Mouse (Mus musculus) stomach, embryonic 14.5 days (tissue): ENCODE results near the gene Ago3. TPM values are rescaled to one million over a fixed set of nuclear protein-coding genes. Genes with fewer than 3 reads are reported as not detected.

Source experiments
- ATAC-seq: fragments of 200-750 bp; cut with Nextera tagmentation; 2 replicates; pipeline ENCODE4 v1.8.0; 2017; ENCODE audit warnings: low read depth, moderate TSS enrichment; ENCODE audit not compliant: insufficient number of reproducible peaks, insufficient read depth, low FRiP score
- H3K27ac ChIP-seq: fragments of 300-500 bp; sonication (generic); 2 replicates; pipeline ENCODE4 v1.5.1; 2014; ENCODE audit warnings: mild to moderate bottlenecking, low read length, moderate library complexity, mixed read lengths
- H3K27me3 ChIP-seq: fragments of 300-500 bp; sonication (generic); 2 replicates; pipeline ENCODE4 v1.6.1; 2014; ENCODE audit warnings: low read length, control low read depth, mixed read lengths; ENCODE audit not compliant: control insufficient read depth, insufficient read depth
- H3K36me3 ChIP-seq: fragments of 300-500 bp; sonication (generic); 2 replicates; pipeline ENCODE4 v1.6.1; 2014; ENCODE audit warnings: mild to moderate bottlenecking, control low read depth, low read length, moderate library complexity, mixed read lengths; ENCODE audit not compliant: control insufficient read depth, insufficient read depth
- H3K4me1 ChIP-seq: fragments of 300-500 bp; sonication (generic); 2 replicates; pipeline ENCODE4 v1.6.1; 2014; ENCODE audit warnings: low read length, control low read depth, mixed read lengths; ENCODE audit not compliant: control insufficient read depth, insufficient read depth
- H3K4me2 ChIP-seq: fragments of 300-500 bp; sonication (generic); replicated peaks from 2 replicates; pipeline ENCODE4 v1.6.1; 2014; ENCODE audit warnings: low read depth, low read length, control low read depth
- H3K4me3 ChIP-seq: fragments of 300-500 bp; sonication (generic); 2 replicates; pipeline ENCODE4 v1.5.1; 2014; ENCODE audit warnings: low read depth, low read length, control low read depth
- H3K9ac ChIP-seq: fragments of 300-500 bp; sonication (generic); replicated peaks from 2 replicates; pipeline ENCODE4 v1.6.1; 2014; ENCODE audit warnings: low read depth, mild to moderate bottlenecking, control low read depth, low read length, moderate library complexity, mixed read lengths
- H3K9me3 ChIP-seq: fragments of 300-500 bp; sonication (generic); 2 replicates; pipeline ENCODE4 v1.6.1; 2016; ENCODE audit warnings: low read depth, low read length, control low read depth; ENCODE audit not compliant: control insufficient read depth
- WGBS: fragments of 180-500 bp; shearing (Covaris S2); extraction: QIAGEN DNeasy Blood & Tissue Kit; methylation state at CpG from one replicate; pipeline ENCODE4 v1.1.7; 2014; 5-methylcytosine and 5-hydroxymethylcytosine counted together
- polyA plus RNA-seq: library from polyadenylated mRNA; unstranded; fragments of >200 nt; fragmentation: Nextera tagmentation; extraction: Ambion mirVana; gene quantifications from 2 replicates; pipeline ENCODE4 v1.2.1, GENCODE M21; 2014

Gene Ago3
- polyA plus RNA-seq, 1 experiment from 2014 or later: 18.7 TPM

GRCm38 (mm10) chr4:126464892-126465235 lies 35.5 kb upstream of the Ago3 start:
- 22% methylated on average over 2 of the region's 2 CpGs for WGBS
- no peak for ATAC-seq
- Histone ChIP-seq H3K27ac (no peak overlapping the region), H3K9ac (no peak overlapping the region), H3K4me1 (peaks cover 34% of the 10 kb centered on the region), H3K36me3 (no peaks in the 10 kb centered on the region; the same call in 1 of the 2 replicates), H3K9me3 (no peaks in the 10 kb centered on the region), H3K27me3 (no peaks in the 10 kb centered on the region), H3K4me3 (no peak overlapping the region), H3K4me2 (0 out of 2 replicates have a peak overlapping the region, but pooled peaks have one; percentile 3)

GRCm38 (mm10) chr4:126464189-126464891 lies 35.0 kb upstream of the Ago3 start:
- Histone ChIP-seq H3K4me2 (no peak overlapping the region), H3K4me1 (peaks cover 34% of the 10 kb centered on the region), H3K27me3 (no peaks in the 10 kb centered on the region), H3K4me3 (no peak overlapping the region), H3K36me3 (no peaks in the 10 kb centered on the region; the same call in 1 of the 2 replicates), H3K27ac (no peak overlapping the region), H3K9me3 (no peaks in the 10 kb centered on the region), H3K9ac (no peak overlapping the region)
- no peak for ATAC-seq
- 32% methylated on average over 4 of the region's 4 CpGs for WGBS

- 84% methylated on average over 7 of the region's 7 CpGs for WGBS
- H3K4me2 ChIP-seq: no peak overlapping the region
- H3K9ac ChIP-seq: no peak overlapping the region
- no peaks in the 10 kb centered on the region for H3K4me1 ChIP-seq
- ATAC-seq: no peak
- peaks cover 54% of the 10 kb centered on the region for H3K36me3 ChIP-seq
- H3K27ac ChIP-seq: no peak overlapping the region
- no peaks in the 10 kb centered on the region for H3K27me3 ChIP-seq
- H3K9me3 ChIP-seq: no peaks in the 10 kb centered on the region
- H3K4me3 ChIP-seq: no peak overlapping the region
Observed at GRCm38 (mm10) chr4:126455441-126455840, 26.1 kb upstream of the Ago3 start.

GRCm38 (mm10) chr4:126454547-126455254 lies 25.3 kb upstream of the Ago3 start:
- 84% methylated on average over 5 of the region's 5 CpGs for WGBS
- no peak overlapping the region for H3K27ac ChIP-seq
- peaks cover 54% of the 10 kb centered on the region for H3K36me3 ChIP-seq
- no peak overlapping the region for H3K4me2 ChIP-seq
- H3K27me3 ChIP-seq: no peaks in the 10 kb centered on the region
- no peak overlapping the region for H3K4me3 ChIP-seq
- H3K4me1 ChIP-seq: no peaks in the 10 kb centered on the region
- no peak for ATAC-seq
- H3K9ac ChIP-seq: no peak overlapping the region
- no peaks in the 10 kb centered on the region for H3K9me3 ChIP-seq

GRCm38 (mm10) chr4:126450268-126450667 lies 20.9 kb upstream of the Ago3 start:
- H3K27me3 ChIP-seq: no peaks in the 10 kb centered on the region
- H3K4me2 ChIP-seq: no peak overlapping the region
- no peak overlapping the region for H3K9ac ChIP-seq
- H3K4me1 ChIP-seq: no peaks in the 10 kb centered on the region
- 89% methylated on average over 1 of the region's 1 CpGs for WGBS
- H3K4me3 ChIP-seq: no peak overlapping the region
- no peak for ATAC-seq
- H3K9me3 ChIP-seq: no peaks in the 10 kb centered on the region
- H3K27ac ChIP-seq: no peak overlapping the region
- H3K36me3 ChIP-seq: peaks cover 49% of the 10 kb centered on the region

- Histone ChIP-seq H3K4me1 (no peaks in the 10 kb centered on the region), H3K27me3 (no peaks in the 10 kb centered on the region), H3K4me2 (no peak overlapping the region), H3K9me3 (no peaks in the 10 kb centered on the region), H3K9ac (no peak overlapping the region), H3K36me3 (peaks cover 38% of the 10 kb centered on the region), H3K4me3 (no peak overlapping the region), H3K27ac (no peak overlapping the region)
- no peak for ATAC-seq
- WGBS: 84% methylated on average over 7 of the region's 7 CpGs
Observed at GRCm38 (mm10) chr4:126447126-126447525, 17.8 kb upstream of the Ago3 start.

GRCm38 (mm10) chr4:126444528-126444927 lies 15.2 kb upstream of the Ago3 start:
- no peaks in the 10 kb centered on the region for H3K27me3 ChIP-seq

GRCm38 (mm10) chr4:126438261-126438660 lies 8.9 kb upstream of the Ago3 start:
- peaks cover 43% of the 10 kb centered on the region for H3K36me3 ChIP-seq
- 72% methylated on average over 5 of the region's 5 CpGs for WGBS
- ATAC-seq: no peak
- no peaks in the 10 kb centered on the region for H3K27me3 ChIP-seq
- H3K9me3 ChIP-seq: no peaks in the 10 kb centered on the region
- H3K4me3 ChIP-seq: no peak overlapping the region
- H3K27ac ChIP-seq: no peak overlapping the region
- H3K4me2 ChIP-seq: no peak overlapping the region
- H3K9ac ChIP-seq: no peak overlapping the region
- no peaks in the 10 kb centered on the region for H3K4me1 ChIP-seq

More at GRCm38 (mm10) chr4:126444528-126444927, 15.2 kb upstream of the Ago3 start:
- Histone ChIP-seq H3K4me2 (no peak overlapping the region), H3K9me3 (no peaks in the 10 kb centered on the region), H3K9ac (no peak overlapping the region), H3K36me3 (peaks cover 51% of the 10 kb centered on the region), H3K4me1 (no peaks in the 10 kb centered on the region), H3K4me3 (no peak overlapping the region), H3K27ac (no peak overlapping the region)
- WGBS: 91% methylated on average over 3 of the region's 3 CpGs
- ATAC-seq: no peak
